Comparison of ENCODE assay signal across 8 mouse cellular contexts in the genomic region with DNA sequence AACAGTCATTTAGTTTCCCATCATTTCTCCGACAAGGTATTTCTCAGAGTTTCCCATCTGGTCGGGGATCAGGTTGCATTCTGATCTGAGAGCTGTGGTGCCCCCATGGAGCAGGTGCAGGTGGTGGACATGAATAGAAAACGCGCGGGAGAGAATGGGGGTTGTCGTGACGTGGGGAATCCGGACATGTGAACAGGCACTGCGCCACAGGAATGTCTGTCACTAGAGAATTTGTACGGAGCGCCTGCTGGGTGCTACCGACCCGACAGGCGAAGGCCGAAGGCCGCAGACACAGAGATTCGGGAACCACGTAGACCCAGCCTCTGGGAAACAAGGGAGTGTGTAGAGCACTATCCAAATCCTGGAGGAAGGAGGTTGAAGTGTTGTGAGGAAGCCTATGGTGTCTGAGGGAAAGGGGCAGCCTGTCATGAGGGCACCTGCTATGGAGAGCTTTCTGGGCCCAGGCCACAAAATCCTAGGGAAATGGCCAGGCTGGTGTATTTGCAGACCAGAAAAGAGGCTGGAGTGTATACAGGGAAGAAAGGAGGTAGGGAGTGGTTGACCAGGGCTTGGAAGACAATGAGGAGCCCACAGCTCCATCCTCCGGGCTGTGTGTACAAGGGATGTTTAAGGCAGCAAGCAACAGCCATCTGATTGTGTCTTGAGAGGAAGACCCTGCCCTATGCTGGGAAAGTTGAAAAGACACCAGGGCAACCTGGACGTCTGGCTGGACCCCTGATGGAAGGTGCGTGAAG. TPM values are rescaled to one million over a fixed set of nuclear protein-coding genes. Genes with fewer than 3 reads are reported as not detected.
DNase-seq lines count a peak whose midpoint lies in the region; ATAC-seq and TF ChIP-seq lines count a peak whose summit lies in the region.
"Had no signal": no experiment of that assay in that cellular context is flagged by ENCODE, and none has a peak within 500 bp of the region (broad histone marks: within the 10 kb centered on the region; RNA-seq: fewer than 3 reads in every experiment).

No protein-coding gene starts in this region.

- H3K27me3 ChIP-seq in hindbrain, postnatal 0 days (ENCODE audit: insufficient read depth, low read length), result no peaks in the 10 kb centered on the region

- TF ChIP-seq CTCF in hindbrain, postnatal 0 days (IDR thresholded peaks at IDR 0.05; ENCODE audit: low read depth), result no peak

- 6% methylated on average over 21 of the region's 21 CpGs for WGBS in hindbrain, postnatal 0 days

- H3K4me2 ChIP-seq in hindbrain, postnatal 0 days (ENCODE audit: low read depth, low read length), result peak overlapping the region; percentile 88

- no peaks in the 10 kb centered on the region; the same call in 1 of the 2 replicates for H3K36me3 ChIP-seq in hindbrain, postnatal 0 days (ENCODE audit: insufficient read depth, low read length)

- H3K9me3 ChIP-seq in hindbrain, postnatal 0 days (ENCODE audit: low read length), result no peaks in the 10 kb centered on the region

- peak; percentile 63 for ATAC-seq in hindbrain, postnatal 0 days

- DNase-seq in ZHBTc4 (ENCODE audit: low read depth, low spot score), result peak; percentile 55
- peak; percentile 83 for DNase-seq in cerebellum, adult 9-11 months
- peak; percentile 5 to 16 for DNase-seq in gastrocnemius, adult 8-10 months (ENCODE audit: low spot score in 2 of 2)
- DNase-seq in hindbrain, postnatal 0 days (ENCODE audit: low spot score), result peak; percentile 72
- peak; percentile 60 to 75 for DNase-seq in left cerebral cortex, adult 8-10 months (ENCODE audit: low spot score in 2 of 2)
- DNase-seq in lung, postnatal 4 days, result peak; percentile 60 to 71
- peak; percentile 66 to 74 for DNase-seq in right cerebral cortex, postnatal 36 days (ENCODE audit: low spot score in 2 of 2)

- H3K9ac ChIP-seq in hindbrain, postnatal 0 days (replicated peaks; ENCODE audit: low read length), result peak overlapping the region; percentile 79

- H3K4me1 ChIP-seq in hindbrain, postnatal 0 days (ENCODE audit: insufficient read depth, low read length), result peaks cover 12% of the 10 kb centered on the region

- peak overlapping the region; percentile 88 for H3K27ac ChIP-seq in hindbrain, postnatal 0 days

- H3K4me3 ChIP-seq in hindbrain, postnatal 0 days (ENCODE audit: low read length), result peak overlapping the region; percentile 68
- H3K4me3 ChIP-seq: myocyte had no signal

RNA-seq across cellular contexts. Expression of a gene that starts 1.0 kb away (rescaled TPM):
- total RNA-seq in gastrocnemius, adult 8-10 months (2022), result 1 to 10 TPM; 1.8 to 4.3 (median 2.5) TPM
- 45.3 and 63.0 TPM in 2 replicates for total RNA-seq in hindbrain, postnatal 0 days (2014; rRNA removed)
- polyA plus RNA-seq in hindbrain, postnatal 0 days (2015; fragmentation: Nextera tagmentation; extraction: Ambion mirVana), result 50.9 and 52.4 TPM in 2 replicates
- total RNA-seq in left cerebral cortex, adult 8-10 months (2022), result 10 to 100 TPM; 45.5 to 47.0 (median 46.5) TPM

Comparison
In these comparisons a context has a peak if more than half of its experiments do, and no peak if none do; other contexts are left out.
1. Peak in every context shown above with its lines: DNase-seq, ATAC-seq, H3K4me3 ChIP-seq and H3K27ac ChIP-seq.
2. DNase-seq: peak in every context shown above with its lines; median percentile 83 in cerebellum, adult 9-11 months; 72 in hindbrain, postnatal 0 days; 70 in right cerebral cortex, postnatal 36 days; 68 in left cerebral cortex, adult 8-10 months; 66 in lung, postnatal 4 days; 55 in ZHBTc4; 10 in gastrocnemius, adult 8-10 months.